Mouse (Mus musculus) CH12.LX (cell line): ENCODE measurements around the gene Card11. TPM values are rescaled to one million over a fixed set of nuclear protein-coding genes. Genes with fewer than 3 reads are reported as not detected.
A peak's percentile ranks its signal among the peaks of the same experiment; 100 is the strongest.

ENCODE experiments used
- DNase-seq: peaks from one replicate; pipeline ENCODE4 v3.0.0-alpha.2; 2013; ENCODE audit errors: extremely low read depth
- H3K27ac ChIP-seq: 2 replicates; pipeline ENCODE4 v1.5.1; 2012; ENCODE audit warnings: low read depth, mild to moderate bottlenecking, control low read depth, moderate library complexity; ENCODE audit not compliant: insufficient read depth
- H3K27me3 ChIP-seq: replicated peaks from 2 replicates; pipeline ENCODE3; 2012; ENCODE audit warnings: inconsistent platforms
- H3K36me3 ChIP-seq, 2 experiments: replicated peaks in 1 of 2; 2 replicates each; pipeline versions ENCODE3 to v1.6.1; 2012; ENCODE audit warnings: inconsistent platforms in 1 of 2, low read length in 1 of 2, mild to moderate bottlenecking in 1 of 2, mixed read lengths in 1 of 2, moderate library complexity in 1 of 2; ENCODE audit not compliant: control insufficient read depth in 1 of 2, insufficient read depth in 1 of 2
- H3K4me1 ChIP-seq, 2 experiments: 2 replicates each; pipeline ENCODE4 v1.6.1; 2012; ENCODE audit warnings: inconsistent platforms in 1 of 2, moderate library complexity in 1 of 2; ENCODE audit not compliant: insufficient read depth in 2 of 2, control insufficient read depth in 1 of 2
- H3K4me2 ChIP-seq: 2 replicates; pipeline ENCODE4 v1.6.1; 2012; ENCODE audit warnings: low read depth, mild to moderate bottlenecking, control low read depth; ENCODE audit not compliant: poor library complexity, insufficient read depth, severe bottlenecking
- H3K4me3 ChIP-seq, 3 experiments: fragments of 150-350 bp in 1 of 3; sonication (generic) in 1 of 3; replicated peaks in 1 of 3; 2 replicates each; pipeline versions ENCODE3 to v1.5.1; 2011 to 2012; ENCODE audit warnings: low read depth in 2 of 3, low read length in 2 of 3, mild to moderate bottlenecking in 2 of 3, moderate library complexity in 2 of 3, control low read depth in 1 of 3, improper control_type of control experiment in 1 of 3, inconsistent platforms in 1 of 3, mixed read lengths in 1 of 3; ENCODE audit not compliant: poor library complexity in 1 of 3
- H3K79me2 ChIP-seq: replicated peaks from 2 replicates; pipeline ENCODE4 v1.6.1; 2012; ENCODE audit warnings: mild to moderate bottlenecking, moderate library complexity; ENCODE audit not compliant: control insufficient read depth, poor library complexity, insufficient read depth, severe bottlenecking; ENCODE audit errors: extremely low read depth
- H3K9ac ChIP-seq: 2 replicates; pipeline ENCODE4 v1.6.1; 2012; ENCODE audit warnings: low read depth, mild to moderate bottlenecking, control low read depth, moderate library complexity; ENCODE audit not compliant: insufficient read depth
- H3K9me3 ChIP-seq: replicated peaks from 2 replicates; pipeline ENCODE3; 2012; ENCODE audit warnings: low read length, inconsistent platforms, mixed read lengths
- BHLHE40 ChIP-seq: IDR thresholded peaks from 2 replicates; pipeline ENCODE4 v1.6.1; 2011; ENCODE audit warnings: mild to moderate bottlenecking, low read depth, low read length, improper control_type of control experiment
- CHD1 ChIP-seq: IDR thresholded peaks from 2 replicates; pipeline ENCODE4 v1.6.1; 2012; ENCODE audit warnings: low read depth, low read length, improper control_type of control experiment, inconsistent platforms
- CHD2 ChIP-seq: IDR thresholded peaks from 2 replicates; pipeline ENCODE4 v1.6.1; 2011; ENCODE audit warnings: low read length, improper control_type of control experiment
- CTCF ChIP-seq, 2 experiments: IDR thresholded peaks in 1 of 2; conservative IDR thresholded peaks in 1 of 2; 2 replicates each; pipeline ENCODE4 v1.5.1; 2011 to 2012; ENCODE audit warnings: low read depth in 2 of 2, low read length in 2 of 2, improper control_type of control experiment in 1 of 2, inconsistent platforms in 1 of 2, mild to moderate bottlenecking in 1 of 2, moderate library complexity in 1 of 2
- ELF1 ChIP-seq: IDR thresholded peaks from 2 replicates; pipeline ENCODE4 v1.6.1; 2014; ENCODE audit warnings: low read depth, mild to moderate bottlenecking, inconsistent platforms, low read length, improper control_type of control experiment
- ETS1 ChIP-seq: conservative IDR thresholded peaks from 2 replicates; pipeline ENCODE4 v1.6.1; 2012; ENCODE audit warnings: low read depth, mild to moderate bottlenecking, inconsistent platforms, low read length, improper control_type of control experiment, moderate library complexity
- HCFC1 ChIP-seq: IDR thresholded peaks from 2 replicates; pipeline ENCODE4 v1.6.1; 2012; ENCODE audit warnings: low read depth, mild to moderate bottlenecking, inconsistent platforms, low read length, improper control_type of control experiment
- IRF4 ChIP-seq: IDR thresholded peaks from 2 replicates; pipeline ENCODE4 v1.6.1; 2014; ENCODE audit warnings: low read depth, mild to moderate bottlenecking, inconsistent platforms, low read length, improper control_type of control experiment
- JUN ChIP-seq: IDR thresholded peaks from 2 replicates; pipeline ENCODE4 v1.6.1; 2011; ENCODE audit warnings: low read depth, mild to moderate bottlenecking, low read length, improper control_type of control experiment, moderate library complexity; ENCODE audit not compliant: insufficient read depth
- KAT2A ChIP-seq: IDR thresholded peaks from 2 replicates; pipeline ENCODE4 v1.6.1; 2012; ENCODE audit warnings: low read length, improper control_type of control experiment, inconsistent platforms; ENCODE audit not compliant: insufficient replicate concordance
- MAX ChIP-seq: IDR thresholded peaks from 2 replicates; pipeline ENCODE4 v1.6.1; 2011; ENCODE audit warnings: low read length, improper control_type of control experiment
- MAZ ChIP-seq: IDR thresholded peaks from 2 replicates; pipeline ENCODE4 v1.6.1; 2012; ENCODE audit warnings: low read depth, mild to moderate bottlenecking, inconsistent platforms, low read length, improper control_type of control experiment, moderate library complexity
- MEF2A ChIP-seq: IDR thresholded peaks from 2 replicates; pipeline ENCODE4 v1.6.1; 2014; ENCODE audit warnings: low read depth, mild to moderate bottlenecking, inconsistent platforms, low read length, improper control_type of control experiment, borderline replicate concordance
- MXI1 ChIP-seq: IDR thresholded peaks from 2 replicates; pipeline ENCODE4 v1.6.1; 2011; ENCODE audit warnings: mild to moderate bottlenecking, low read depth, low read length, improper control_type of control experiment
- PAX5 ChIP-seq: IDR thresholded peaks from 2 replicates; pipeline ENCODE4 v1.6.1; 2012; ENCODE audit warnings: low read length, inconsistent platforms, mixed read lengths
- POLR2A ChIP-seq: IDR thresholded peaks from 2 replicates; pipeline ENCODE4 v1.6.1; 2011; ENCODE audit warnings: low read depth, mild to moderate bottlenecking, improper control_type of control experiment, low read length
- SIN3A ChIP-seq: IDR thresholded peaks from 2 replicates; pipeline ENCODE4 v1.6.1; 2012; ENCODE audit warnings: low read length, improper control_type of control experiment, inconsistent platforms
- TBP ChIP-seq: conservative IDR thresholded peaks from 2 replicates; pipeline ENCODE4 v1.6.1; 2011; ENCODE audit warnings: low read depth, low read length, improper control_type of control experiment
- TCF12 ChIP-seq: IDR thresholded peaks from 2 replicates; pipeline ENCODE4 v1.6.1; 2014; ENCODE audit warnings: low read depth, mild to moderate bottlenecking, inconsistent platforms, low read length, improper control_type of control experiment
- USF1 ChIP-seq: IDR thresholded peaks from 2 replicates; pipeline ENCODE4 v1.6.1; 2014; ENCODE audit warnings: low read depth, mild to moderate bottlenecking, inconsistent platforms, low read length, improper control_type of control experiment
- ZC3H11A ChIP-seq: IDR thresholded peaks from 2 replicates; pipeline ENCODE4 v1.6.1; 2012; ENCODE audit warnings: low read depth, mild to moderate bottlenecking, inconsistent platforms, low read length, improper control_type of control experiment
- ZMIZ1 ChIP-seq: IDR thresholded peaks from 2 replicates; pipeline ENCODE4 v1.6.1; 2012; ENCODE audit warnings: low read depth, mild to moderate bottlenecking, inconsistent platforms, low read length, improper control_type of control experiment
- dilution Hi-C: fragments of 300-500 bp; cut with MboI; formaldehyde crosslinking; loops from 2 replicates; pipeline ENCODE4 v1.14.3; 2020; ENCODE audit warnings: low sequenced_read_pairs; ENCODE audit not compliant: extremely low pct_unique_long_range_greater_than_20kb, extremely low pct_ligation_motif_present
- in situ Hi-C: fragments of 300-500 bp; cut with MboI; formaldehyde crosslinking; loops from 3 replicates; pipeline ENCODE4 v1.14.3; 2019; ENCODE audit warnings: low sequenced_read_pairs, low pct_ligation_motif_present, low pct_unique_long_range_greater_than_20kb, mixed read lengths
- polyA plus RNA-seq: library from polyadenylated mRNA; unstranded; fragments of >175 nt; gene quantifications from 2 replicates; pipeline ENCODE4 v1.2.1, GENCODE M21; 2012; ENCODE audit warnings: low read depth; ENCODE audit not compliant: insufficient read length
- total RNA-seq, 2 experiments: library from RNA; depleted of rRNA; stranded (reverse); fragments of 300-350 nt in 1 of 2; fragments of >200 nt in 1 of 2; gene quantifications; 2 replicates each; pipeline ENCODE4 v1.2.3; 2012 to 2014

The Card11 gene
- total and polyA plus RNA-seq, 3 experiments = 16.1 to 84.6 (median 31.9) TPM

DNA sequence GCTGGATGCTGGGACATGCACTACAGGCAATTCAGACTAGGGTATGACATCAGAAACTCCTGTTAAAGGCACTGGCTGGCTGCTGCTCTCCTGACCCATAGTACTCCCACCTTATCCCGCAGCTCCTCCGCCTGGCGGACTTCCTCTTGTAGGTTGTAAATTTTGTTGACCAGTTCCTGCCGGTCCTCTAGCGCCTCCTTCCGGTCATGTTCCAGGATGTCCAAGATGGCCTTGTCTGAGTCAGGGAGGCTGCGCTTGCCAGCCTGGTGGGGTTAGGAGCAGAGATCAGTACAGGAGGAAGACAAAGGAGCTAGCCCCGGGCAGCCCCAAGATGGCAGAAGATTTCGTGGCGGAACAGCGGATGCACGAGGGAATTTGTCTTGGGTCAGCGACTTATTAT is 99.5 kb downstream of the Card11 start:
- no peak for DNase-seq
- TF ChIP-seq CTCF (conservative IDR thresholded peaks at IDR 0.05 in 1 of 2, IDR thresholded peaks at IDR 0.05 in 1 of 2; ENCODE audit: low read depth in 2 of 2, low read length in 2 of 2) (peak in 1 of 2 experiments; percentile 12; a peak in 1 of 4 replicates), PAX5 (no peak)
- Histone ChIP-seq H3K9me3 (peaks cover 6% of the 10 kb centered on the region), H3K4me2 (no peak overlapping the region), H3K79me2 (no peaks in the 10 kb centered on the region), H3K27ac (no peak overlapping the region), H3K4me3 (no peak overlapping the region), H3K36me3 (peaks cover 80 to 92% of the 10 kb centered on the region in 2 experiments), H3K4me1 (peaks cover 4 to 6% of the 10 kb centered on the region in 2 experiments; a peak in 3 of 4 replicates), H3K27me3 (no peaks in the 10 kb centered on the region), H3K9ac (no peak overlapping the region)
- dilution Hi-C loops = no loop called here
- in situ Hi-C loops = no loop called here

DNA sequence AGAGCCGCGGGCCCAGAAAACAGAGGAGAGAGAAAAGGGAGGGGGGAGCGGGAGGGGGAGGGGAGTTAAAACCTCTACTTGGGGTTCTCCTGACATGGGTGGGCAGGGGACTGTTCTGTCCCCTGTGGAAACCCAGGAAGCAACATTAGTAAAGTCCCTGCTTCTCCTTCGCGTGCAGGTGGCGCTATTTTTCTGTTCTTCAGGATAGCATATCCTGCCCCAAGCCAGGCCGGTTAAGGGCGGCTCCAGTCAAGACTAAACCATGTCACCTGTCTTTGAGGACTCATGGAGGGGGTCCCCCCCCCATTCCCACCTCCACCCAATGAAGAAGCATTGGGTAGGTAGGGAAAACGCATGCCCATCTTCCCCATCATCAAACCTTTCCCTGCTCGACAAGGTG is 109.3 kb downstream of the Card11 start:
- Histone ChIP-seq H3K9me3 (no peaks in the 10 kb centered on the region), H3K79me2 (no peaks in the 10 kb centered on the region)
- dilution Hi-C loops = no loop called here

GRCm38 (mm10) chr5:140890050-140890449 is 110.3 kb downstream of the Card11 start:
- H3K4me3 ChIP-seq = no peak overlapping the region
- H3K9me3 ChIP-seq = no peaks in the 10 kb centered on the region
- in situ Hi-C loops (no loop called here), dilution Hi-C loops (no loop called here)
- DNase-seq = no peak
- H3K9ac ChIP-seq = no peak overlapping the region
- peaks cover 0 to 4% of the 10 kb centered on the region in 2 experiments; a peak in 2 of 4 replicates for H3K4me1 ChIP-seq
- no peaks in the 10 kb centered on the region for H3K79me2 ChIP-seq
- H3K36me3 ChIP-seq = peaks cover 84 to 90% of the 10 kb centered on the region in 2 experiments
- no peak overlapping the region for H3K4me2 ChIP-seq
- TF ChIP-seq BHLHE40 (no peak), ZMIZ1 (no peak), POLR2A (no peak), ELF1 (no peak), ETS1 (no peak), ZC3H11A (no peak), TBP (no peak), USF1 (no peak), CHD2 (no peak), MXI1 (no peak), MAX (no peak), MEF2A (no peak), MAZ (no peak), KAT2A (no peak), PAX5 (no peak), SIN3A (no peak), IRF4 (no peak), TCF12 (no peak), JUN (no peak), HCFC1 (no peak)
- no peaks in the 10 kb centered on the region for H3K27me3 ChIP-seq
- H3K27ac ChIP-seq = no peak overlapping the region

More for the DNA sequence above, 109.3 kb downstream of the Card11 start:
- H3K27ac ChIP-seq = no peak overlapping the region
- H3K27me3 ChIP-seq = no peaks in the 10 kb centered on the region
- no peak overlapping the region for H3K4me3 ChIP-seq
- in situ Hi-C loops = no loop called here
- TF ChIP-seq CTCF (conservative IDR thresholded peaks at IDR 0.05 in 1 of 2, IDR thresholded peaks at IDR 0.05 in 1 of 2; ENCODE audit: low read depth in 2 of 2, low read length in 2 of 2) (peak in 1 of 2 experiments; percentile 16; a peak in 2 of 4 replicates), CHD2 (no peak), CHD1 (no peak)
- TF ChIP-seq, all 38 proteins: peak for 1
- Histone ChIP-seq H3K4me1 (peaks cover 0 to 2% of the 10 kb centered on the region in 2 experiments; a peak in 1 of 4 replicates), H3K9ac (no peak overlapping the region), H3K4me2 (no peak overlapping the region), H3K36me3 (peaks cover 85 to 91% of the 10 kb centered on the region in 2 experiments)
- no peak for DNase-seq
